Mouse (Mus musculus) kidney, adult 2 months (tissue): ENCODE measurements around the gene Txnrd2.

Experiments used
- CTCF ChIP-seq: fragments of 200-500 bp; conservative IDR thresholded peaks from 2 replicates; pipeline ENCODE4 v1.5.1; 2011; ENCODE audit warnings: low read depth, mild to moderate bottlenecking, control low read depth, low read length, moderate library complexity, mixed read lengths; ENCODE audit not compliant: insufficient read depth, insufficient read length
- POLR2A ChIP-seq: fragments of 200-500 bp; IDR thresholded peaks from one replicate; pipeline ENCODE4 v1.6.1; 2011; ENCODE audit warnings: low read depth, low read length, control low read depth

DNA sequence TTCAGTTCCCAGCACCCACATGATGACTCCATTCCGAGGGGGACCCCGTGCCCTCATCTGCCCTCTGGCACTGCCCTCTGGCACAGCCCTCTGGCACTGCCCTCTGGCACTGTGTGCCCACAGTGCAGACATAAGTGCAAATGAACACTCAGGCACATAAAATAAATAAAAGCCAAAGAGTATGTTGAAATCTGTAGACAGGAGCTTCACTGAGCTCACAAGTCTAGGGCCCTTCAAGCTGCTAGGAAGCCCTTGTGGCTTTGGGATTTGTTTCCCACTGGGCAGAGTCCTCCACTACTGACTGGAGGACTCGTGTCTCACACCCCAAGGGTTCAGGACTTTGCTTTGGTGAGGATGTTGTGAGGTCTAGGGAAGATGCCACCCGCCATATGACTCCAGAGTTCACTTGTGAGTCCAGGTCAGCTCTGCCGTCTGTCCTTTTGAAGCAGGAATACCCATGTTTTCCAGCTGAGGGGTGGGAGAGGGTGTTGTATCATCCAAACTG, 1.9 kb downstream of the Txnrd2 start:
- TF ChIP-seq CTCF (no peak), POLR2A (no peak)
